Mouse (Mus musculus) MEL (cell line): ENCODE results near the gene Foxn3.

ENCODE experiments used
- CTCF ChIP-seq, 3 experiments: IDR thresholded peaks in 2 of 3; conservative IDR thresholded peaks in 1 of 3; 2 replicates each; pipeline ENCODE4 v1.5.1; 2011 to 2012; ENCODE audit warnings: low read length in 3 of 3, low read depth in 2 of 3, mild to moderate bottlenecking in 2 of 3, improper control_type of control experiment in 1 of 3, inconsistent platforms in 1 of 3, mixed read lengths in 1 of 3, moderate library complexity in 1 of 3; ENCODE audit not compliant: control insufficient read depth in 1 of 3, insufficient read depth in 1 of 3, poor library complexity in 1 of 3, severe bottlenecking in 1 of 3
- EP300 ChIP-seq, 2 experiments: IDR thresholded peaks; 2 replicates each; pipeline ENCODE4 v1.6.1; 2011; ENCODE audit warnings: improper control_type of control experiment in 2 of 2, low read length in 2 of 2, low read depth in 1 of 2, mild to moderate bottlenecking in 1 of 2
- ETS1 ChIP-seq: IDR thresholded peaks from 2 replicates; pipeline ENCODE4 v1.6.1; 2012; ENCODE audit warnings: low read depth, mild to moderate bottlenecking, inconsistent platforms, low read length, improper control_type of control experiment, moderate library complexity
- GATA1 ChIP-seq: IDR thresholded peaks from 2 replicates; pipeline ENCODE4 v1.6.1; 2011; ENCODE audit warnings: low read depth, low read length, improper control_type of control experiment
- KAT2A ChIP-seq: conservative IDR thresholded peaks from 2 replicates; pipeline ENCODE4 v1.6.1; 2012; ENCODE audit warnings: low read depth, low read length, improper control_type of control experiment, inconsistent platforms
- MAX ChIP-seq: IDR thresholded peaks from 2 replicates; pipeline ENCODE4 v1.6.1; 2011; ENCODE audit warnings: low read length, improper control_type of control experiment
- MAZ ChIP-seq: IDR thresholded peaks from 2 replicates; pipeline ENCODE4 v1.6.1; 2012; ENCODE audit warnings: low read depth, mild to moderate bottlenecking, inconsistent platforms, low read length, improper control_type of control experiment
- POLR2A ChIP-seq, 2 experiments: IDR thresholded peaks; 2 replicates each; pipeline ENCODE4 v1.6.1; 2011 to 2012; ENCODE audit warnings: low read length in 2 of 2, mild to moderate bottlenecking in 2 of 2, control low read depth in 1 of 2, improper control_type of control experiment in 1 of 2, low read depth in 1 of 2, moderate library complexity in 1 of 2; ENCODE audit not compliant: control insufficient read depth in 1 of 2, insufficient read depth in 1 of 2, poor library complexity in 1 of 2
- POLR2AphosphoS5 ChIP-seq: IDR thresholded peaks from 2 replicates; pipeline ENCODE4 v1.6.1; 2012; ENCODE audit warnings: low read depth, borderline replicate concordance, mild to moderate bottlenecking, inconsistent platforms, low read length, moderate library complexity, mixed read lengths
- RAD21 ChIP-seq: IDR thresholded peaks from 2 replicates; pipeline ENCODE4 v1.6.1; 2011; ENCODE audit warnings: mild to moderate bottlenecking, low read depth, low read length, improper control_type of control experiment
- SMC3 ChIP-seq: IDR thresholded peaks from 2 replicates; pipeline ENCODE4 v1.6.1; 2011; ENCODE audit warnings: low read depth, low read length, improper control_type of control experiment
- TAL1 ChIP-seq: IDR thresholded peaks from 2 replicates; pipeline ENCODE4 v1.6.1; 2012; ENCODE audit warnings: mild to moderate bottlenecking, inconsistent platforms, low read length, moderate library complexity, mixed read lengths
- ZC3H11A ChIP-seq: IDR thresholded peaks from 2 replicates; pipeline ENCODE4 v1.6.1; 2012; ENCODE audit warnings: low read depth, mild to moderate bottlenecking, inconsistent platforms, low read length, improper control_type of control experiment
- ZKSCAN1 ChIP-seq: IDR thresholded peaks from 2 replicates; pipeline ENCODE4 v1.6.1; 2012; ENCODE audit warnings: low read depth, mild to moderate bottlenecking, inconsistent platforms, low read length, improper control_type of control experiment, moderate library complexity

GRCm38 (mm10) chr12:99216341-99216761 lies 347.0 kb downstream of the Foxn3 start:
- TF ChIP-seq RAD21, result no peak
- TF ChIP-seq CTCF (IDR thresholded peaks at IDR 0.05 in 2 of 3, conservative IDR thresholded peaks at IDR 0.05 in 1 of 3; ENCODE audit: control insufficient read depth in 1 of 3, insufficient read depth in 1 of 3, low read depth in 2 of 3, low read length in 3 of 3, poor library complexity in 1 of 3, severe bottlenecking in 1 of 3), result no peak
- TF ChIP-seq ETS1, result no peak
- no peak for TF ChIP-seq POLR2A (IDR thresholded peaks at IDR 0.05; ENCODE audit: control insufficient read depth in 1 of 2, insufficient read depth in 1 of 2, low read depth in 1 of 2, low read length in 2 of 2, poor library complexity in 1 of 2)
- TF ChIP-seq MAX, result no peak
- no peak for TF ChIP-seq ZC3H11A
- no peak for TF ChIP-seq MAZ
- TF ChIP-seq GATA1, result no peak
- TF ChIP-seq KAT2A, result no peak
- no peak for TF ChIP-seq SMC3
- TF ChIP-seq ZKSCAN1, result no peak
- no peak for TF ChIP-seq TAL1
- TF ChIP-seq EP300 (IDR thresholded peaks at IDR 0.05; ENCODE audit: low read depth in 1 of 2, low read length in 2 of 2), result no peak
- no peak for TF ChIP-seq POLR2AphosphoS5
